Mouse (Mus musculus) myocyte (in vitro differentiated cells): ENCODE results near the gene Chil4. TPM values are rescaled to one million over a fixed set of nuclear protein-coding genes. Genes with fewer than 3 reads are reported as not detected.

ENCODE experiments used
- H3K27me3 ChIP-seq: one replicate; pipeline ENCODE4 v1.6.1; 2011; ENCODE audit not compliant: control insufficient read depth, insufficient read depth, insufficient read length
- H3K36me3 ChIP-seq: one replicate; pipeline ENCODE4 v1.6.1; 2011; ENCODE audit not compliant: control insufficient read depth, insufficient read depth
- H3K4me2 ChIP-seq: one replicate; pipeline ENCODE4 v1.6.1; 2011; ENCODE audit warnings: low read depth, control low read depth
- H3K4me3 ChIP-seq: one replicate; pipeline ENCODE4 v1.5.1; 2011; ENCODE audit warnings: mild to moderate bottlenecking, control low read depth, moderate library complexity
- H3K79me2 ChIP-seq: one replicate; pipeline ENCODE4 v1.6.1; 2011; ENCODE audit not compliant: control insufficient read depth, insufficient read depth
- H3ac ChIP-seq: one replicate; pipeline ENCODE4 v1.6.1; 2011; ENCODE audit not compliant: control insufficient read depth, insufficient read length
- CEBPB ChIP-seq: IDR thresholded peaks from 2 replicates; pipeline ENCODE4 v1.6.1; 2011; ENCODE audit warnings: mild to moderate bottlenecking, moderate library complexity; ENCODE audit not compliant: poor library complexity, insufficient read depth, severe bottlenecking
- E2F4 ChIP-seq: IDR thresholded peaks from one replicate; pipeline ENCODE4 v1.6.1; 2011; ENCODE audit warnings: mild to moderate bottlenecking, control low read depth, moderate library complexity; ENCODE audit not compliant: insufficient read depth
- MAX ChIP-seq: IDR thresholded peaks from one replicate; pipeline ENCODE4 v1.6.1; 2011; ENCODE audit warnings: low read depth, mild to moderate bottlenecking, control low read depth
- MYOD1 ChIP-seq, 3 experiments: IDR thresholded peaks; one replicate each; pipeline ENCODE4 v1.6.1; 2011; ENCODE audit warnings: control low read depth in 2 of 3, low read depth in 2 of 3, mild to moderate bottlenecking in 2 of 3, moderate library complexity in 1 of 3; ENCODE audit not compliant: insufficient read length in 2 of 3, control insufficient read depth in 1 of 3
- MYOG ChIP-seq, 3 experiments: IDR thresholded peaks; one replicate each; pipeline ENCODE4 v1.6.1; 2011; ENCODE audit warnings: control low read depth in 2 of 3, low read depth in 2 of 3, mild to moderate bottlenecking in 2 of 3; ENCODE audit not compliant: insufficient read length in 2 of 3, control insufficient read depth in 1 of 3, insufficient read depth in 1 of 3
- POLR2A ChIP-seq: IDR thresholded peaks from one replicate; pipeline ENCODE4 v1.6.1; 2011; ENCODE audit warnings: low read depth, mild to moderate bottlenecking, control low read depth, moderate library complexity; ENCODE audit not compliant: insufficient read length
- POLR2AphosphoS2 ChIP-seq: IDR thresholded peaks from one replicate; pipeline ENCODE4 v1.6.1; 2011; ENCODE audit warnings: low read depth, control low read depth; ENCODE audit not compliant: insufficient read length
- REST ChIP-seq: IDR thresholded peaks from one replicate; pipeline ENCODE4 v1.6.1; 2011; ENCODE audit warnings: mild to moderate bottlenecking, control low read depth, moderate library complexity; ENCODE audit not compliant: insufficient read depth, insufficient read length
- SRF ChIP-seq: IDR thresholded peaks from one replicate; pipeline ENCODE4 v1.6.1; 2011; ENCODE audit warnings: low read depth; ENCODE audit not compliant: control insufficient read depth, insufficient read length
- TCF12 ChIP-seq: IDR thresholded peaks from one replicate; pipeline ENCODE4 v1.6.1; 2011; ENCODE audit warnings: mild to moderate bottlenecking, control low read depth; ENCODE audit not compliant: poor library complexity, insufficient read depth, severe bottlenecking
- TCF3 ChIP-seq: IDR thresholded peaks from one replicate; pipeline ENCODE4 v1.6.1; 2011; ENCODE audit warnings: low read depth, control low read depth; ENCODE audit not compliant: insufficient read length
- USF1 ChIP-seq: IDR thresholded peaks from one replicate; pipeline ENCODE4 v1.6.1; 2011; ENCODE audit warnings: low read depth, mild to moderate bottlenecking, control low read depth, moderate library complexity
- polyA plus RNA-seq: library from polyadenylated mRNA; unstranded; fragments of >200 nt; fragmentation: generic; extraction: Trizol; gene quantifications from one replicate; pipeline ENCODE4 v1.2.1, GENCODE M21; 2012; ENCODE audit warnings: missing spikeins

Chil4 gene
- polyA plus RNA-seq, 1 experiment, result not detected

DNA sequence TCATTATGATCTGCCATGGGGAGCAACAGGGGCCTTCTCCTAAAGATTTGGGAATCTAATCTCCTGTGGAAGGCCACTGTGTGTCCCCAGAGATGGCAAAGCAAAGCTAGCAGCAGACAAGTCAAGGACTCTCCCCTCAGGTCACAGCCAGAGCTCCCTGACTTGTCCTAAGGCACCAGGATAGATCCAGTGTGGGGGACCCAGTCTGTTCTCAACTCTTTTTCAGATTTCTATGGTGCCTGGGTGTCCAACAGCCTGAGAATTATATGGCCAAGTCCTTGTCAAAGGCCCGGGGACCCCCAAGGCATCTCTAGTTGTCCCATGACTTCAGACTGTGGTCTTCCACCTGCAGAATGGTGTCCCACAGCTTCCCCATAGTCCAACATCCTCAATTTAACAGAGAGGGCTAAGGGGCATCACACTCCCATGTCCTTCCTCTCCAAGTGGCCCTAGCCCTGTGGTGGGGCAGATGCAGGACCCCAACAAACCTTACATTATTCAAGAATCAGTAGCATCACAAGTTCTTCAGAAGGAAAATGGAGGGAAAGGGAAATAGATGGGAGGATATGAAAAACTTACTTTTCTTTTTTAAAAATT lies 48.1 kb downstream of the Chil4 start:
- H3K79me2 ChIP-seq, result no peaks in the 10 kb centered on the region

GRCm38 (mm10) chr3:106170522-106171053 lies 48.7 kb downstream of the Chil4 start:
- no peak overlapping the region for H3ac ChIP-seq
- no peaks in the 10 kb centered on the region for H3K36me3 ChIP-seq
- no peaks in the 10 kb centered on the region for H3K79me2 ChIP-seq
- no peak overlapping the region for H3K4me3 ChIP-seq
- no peak for TF ChIP-seq TCF3
- TF ChIP-seq POLR2AphosphoS2, result no peak
- no peak for TF ChIP-seq MYOD1 (IDR thresholded peaks at IDR 0.05; ENCODE audit: control insufficient read depth in 1 of 3, insufficient read length in 2 of 3, low read depth in 2 of 3)
- TF ChIP-seq POLR2A, result no peak
- no peak for TF ChIP-seq USF1
- no peak for TF ChIP-seq CEBPB
- TF ChIP-seq E2F4, result no peak
- H3K27me3 ChIP-seq, result no peaks in the 10 kb centered on the region
- no peak overlapping the region for H3K4me2 ChIP-seq

More for the DNA sequence above, 48.1 kb downstream of the Chil4 start:
- no peaks in the 10 kb centered on the region for H3K36me3 ChIP-seq
- no peak overlapping the region for H3K4me2 ChIP-seq
- no peak overlapping the region for H3K4me3 ChIP-seq
- TF ChIP-seq MYOD1 (IDR thresholded peaks at IDR 0.05; ENCODE audit: control insufficient read depth in 1 of 3, insufficient read length in 2 of 3, low read depth in 2 of 3) (no peak), USF1 (no peak), MAX (no peak), CEBPB (no peak), MYOG (IDR thresholded peaks at IDR 0.05; ENCODE audit: control insufficient read depth in 1 of 3, insufficient read depth in 1 of 3, insufficient read length in 2 of 3, low read depth in 2 of 3) (no peak), TCF12 (no peak), E2F4 (no peak), SRF (no peak), POLR2AphosphoS2 (no peak), REST (no peak), TCF3 (no peak), POLR2A (no peak)
- H3ac ChIP-seq, result no peak overlapping the region
- no peaks in the 10 kb centered on the region for H3K27me3 ChIP-seq

DNA sequence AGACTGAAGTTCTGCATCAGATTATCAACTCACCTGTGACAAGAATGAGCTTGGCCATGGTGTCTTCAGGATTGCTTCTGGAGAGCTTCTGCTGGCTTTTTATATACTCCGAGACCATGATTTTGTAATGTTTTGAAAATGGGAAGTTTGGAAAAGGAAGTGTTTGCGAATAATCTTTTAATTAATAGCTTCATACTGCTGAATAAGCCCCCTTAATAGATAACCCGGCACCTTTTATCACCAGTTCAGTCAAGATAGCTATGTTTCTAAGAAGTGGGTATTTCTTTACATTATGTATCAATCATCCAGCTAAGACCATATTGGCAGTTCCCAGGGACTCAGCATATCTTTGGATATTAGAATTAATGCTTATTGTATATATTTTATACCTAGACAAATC lies 51.8 kb downstream of the Chil4 start, which contains the start of gene Chil3:
Gene Chil3, minus strand, starts transcription at position 101 of the 400 bp plus-strand sequence.
- Histone ChIP-seq H3K36me3 (no peaks in the 10 kb centered on the region), H3K4me3 (no peak within 1 kb of the TSS), H3K79me2 (no peaks in the 10 kb centered on the region), H3K4me2 (no peak within 1 kb of the TSS), H3ac (no peak within 1 kb of the TSS), H3K27me3 (no peaks in the 10 kb centered on the region)
- no peak for TF ChIP-seq TCF12
- TF ChIP-seq CEBPB, result no peak
- TF ChIP-seq SRF, result no peak
- no peak for TF ChIP-seq E2F4
- no peak for TF ChIP-seq MYOG (IDR thresholded peaks at IDR 0.05; ENCODE audit: control insufficient read depth in 1 of 3, insufficient read depth in 1 of 3, insufficient read length in 2 of 3, low read depth in 2 of 3)
- no peak for TF ChIP-seq MAX
- no peak for TF ChIP-seq POLR2A
- no peak for TF ChIP-seq USF1

- H3K4me2 ChIP-seq, result no peak overlapping the region
- H3K79me2 ChIP-seq, result no peaks in the 10 kb centered on the region
- H3K27me3 ChIP-seq, result no peaks in the 10 kb centered on the region
- H3K4me3 ChIP-seq, result no peak overlapping the region
- TF ChIP-seq CEBPB, result no peak
- H3ac ChIP-seq, result no peak overlapping the region
- H3K36me3 ChIP-seq, result no peaks in the 10 kb centered on the region
These were observed 64.9 kb downstream of the Chil4 start for GRCm38 (mm10) chr3:106154413-106154812.

Other genes starting within 250 kb of the Chil4 start
- 0.43 TPM for gene Ovgp1, start 245.8 kb downstream of the Chil4 start, polyA plus RNA-seq
- gene Pifo, start 204.9 kb downstream of the Chil4 start, polyA plus RNA-seq, result not detected
- gene Chil5, start 186.7 kb downstream of the Chil4 start, polyA plus RNA-seq, result not detected
- gene Chia1, start 106.3 kb downstream of the Chil4 start, polyA plus RNA-seq, result not detected
- not detected for gene Chil3, start 51.9 kb downstream of the Chil4 start, polyA plus RNA-seq
- gene Chil6, start 186.7 kb upstream of the Chil4 start, polyA plus RNA-seq, result not detected